ENCODE assay signal across 22 mouse cellular contexts in the genomic region with DNA sequence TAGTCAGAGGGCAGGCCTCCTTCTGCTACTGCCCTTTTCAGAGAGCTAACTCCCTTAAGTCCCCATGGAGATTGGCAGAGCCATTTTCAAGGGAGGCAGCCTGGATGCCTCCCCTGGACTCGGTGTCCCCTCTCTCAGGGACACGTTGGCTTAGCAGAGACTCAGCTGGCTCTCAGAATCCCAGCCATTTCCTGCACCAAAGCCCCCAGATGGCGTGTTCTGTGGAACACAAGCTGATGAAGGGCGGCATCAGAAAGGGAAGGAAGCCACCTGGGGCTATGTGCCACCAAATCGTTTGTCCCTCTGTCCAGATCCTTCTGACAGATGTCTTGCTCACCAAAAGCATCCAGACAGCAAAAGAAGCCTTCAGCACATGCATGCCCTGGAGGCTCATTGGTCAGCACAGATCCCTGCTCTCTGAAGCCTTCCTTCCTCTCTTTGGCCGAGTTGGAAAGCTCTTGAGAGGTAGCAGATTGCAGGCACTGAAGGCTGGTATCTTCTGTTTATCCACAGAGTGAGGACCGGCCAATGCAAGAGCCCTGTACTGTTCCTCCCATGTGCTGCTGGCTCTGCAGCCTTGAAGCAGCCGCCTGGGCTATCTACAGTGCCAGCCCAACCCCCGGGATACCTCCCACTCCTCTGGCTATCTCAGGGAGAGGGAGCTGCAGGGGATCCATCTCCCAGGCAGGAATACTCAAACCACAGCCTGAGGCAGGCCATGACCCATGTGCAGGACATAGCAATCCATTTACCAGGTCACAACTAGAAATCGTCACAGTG.
A peak's percentile ranks its signal among the peaks of the same experiment; 100 is the strongest.
DNase-seq lines count a peak whose midpoint lies in the region; ATAC-seq and TF ChIP-seq lines count a peak whose summit lies in the region.
"Had no signal": no experiment of that assay in that cellular context is flagged by ENCODE, and none has a peak within 500 bp of the region (broad histone marks: within the 10 kb centered on the region; RNA-seq: fewer than 3 reads in every experiment).

No protein-coding gene starts in this region.

- no peak for TF ChIP-seq EP300 in heart, postnatal 0 days (IDR thresholded peaks at IDR 0.05; ENCODE audit: low read depth)

- no peaks in the 10 kb centered on the region for H3K27me3 ChIP-seq in heart, postnatal 0 days (ENCODE audit: control insufficient read depth, insufficient read depth, low read length)
- H3K27me3 ChIP-seq: forebrain, embryonic 15.5 days; intestine, embryonic 15.5 days; neural tube, embryonic 13.5 days had no signal

- no peaks in the 10 kb centered on the region for H3K9me3 ChIP-seq in heart, postnatal 0 days (replicated peaks; ENCODE audit: control insufficient read depth, low read length)
- H3K9me3 ChIP-seq: embryonic facial prominence, embryonic 12.5 days; forebrain, embryonic 15.5 days; intestine, embryonic 15.5 days; neural tube, embryonic 13.5 days had no signal

- peak; percentile 50 for DNase-seq in cerebellum, postnatal 10 days
- DNase-seq in cerebellum, adult 8-10 months, result no peak
- DNase-seq in heart, postnatal 0 days (ENCODE audit: low spot score), result no peak
- DNase-seq in heart, postnatal 14 days, result no peak
- peak; percentile 47 for DNase-seq in ovary, postnatal 36 days (ENCODE audit: low spot score)
- no peak for DNase-seq in ovary, postnatal 10 days (ENCODE audit: low spot score)
- DNase-seq in layer of hippocampus, postnatal 14 days (ENCODE audit: low spot score in 2 of 2), result peak; percentile 69 to 86
- no peak for DNase-seq in testis, postnatal 14 days (ENCODE audit: low spot score)
- DNase-seq: adrenal gland, adult 8-10 months; cerebellum, adult 11-12 months; heart, adult 18-20 months; kidney, postnatal 4 days; lung, adult 2 months; lung, postnatal 36 days; thymus, postnatal 36 days had no signal

- WGBS in heart, postnatal 0 days, result 34% methylated on average over 10 of the region's 10 CpGs

- no peak overlapping the region for H3K4me2 ChIP-seq in heart, postnatal 0 days (ENCODE audit: low read depth, low read length)
- H3K4me2 ChIP-seq: embryonic facial prominence, embryonic 12.5 days; forebrain, embryonic 15.5 days; intestine, embryonic 15.5 days; midbrain, embryonic 11.5 days; neural tube, embryonic 13.5 days had no signal

- ATAC-seq in heart, postnatal 0 days (ENCODE audit: insufficient read depth, low read depth), result 0 out of 2 replicates have a peak, but pooled peaks have one; percentile 24
- ATAC-seq: CD4-positive, CD25-positive, alpha-beta regulatory T cell, adult 4 months; forebrain, embryonic 15.5 days; intestine, embryonic 15.5 days had no signal

- no peak for TF ChIP-seq CTCF in heart, postnatal 0 days (IDR thresholded peaks at IDR 0.05; ENCODE audit: low read depth)

- no peaks in the 10 kb centered on the region; the same call in 1 of the 2 replicates for H3K4me1 ChIP-seq in heart, postnatal 0 days (ENCODE audit: control insufficient read depth, insufficient read depth)
- H3K4me1 ChIP-seq: embryonic facial prominence, embryonic 12.5 days; forebrain, embryonic 15.5 days; intestine, embryonic 15.5 days had no signal

- no peak overlapping the region for H3K27ac ChIP-seq in heart, postnatal 0 days (ENCODE audit: low read depth)
- H3K27ac ChIP-seq: embryonic facial prominence, embryonic 12.5 days; forebrain, embryonic 15.5 days; intestine, embryonic 15.5 days; neural tube, embryonic 13.5 days had no signal

- H3K4me3 ChIP-seq in heart, postnatal 0 days (ENCODE audit: low read depth, low read length), result no peak overlapping the region
- H3K4me3 ChIP-seq: embryonic facial prominence, embryonic 12.5 days; forebrain, embryonic 15.5 days; intestine, embryonic 15.5 days; neural tube, embryonic 13.5 days had no signal

- H3K36me3 ChIP-seq in heart, postnatal 0 days (replicated peaks; ENCODE audit: control insufficient read depth, insufficient read depth, low read length), result no peaks in the 10 kb centered on the region
- H3K36me3 ChIP-seq: embryonic facial prominence, embryonic 12.5 days; forebrain, embryonic 15.5 days; G1E; intestine, embryonic 15.5 days; neural tube, embryonic 13.5 days had no signal

- intact Hi-C loops in heart, postnatal 14 days (cut with DNase I), result no loop called here

- no peak overlapping the region for H3K9ac ChIP-seq in heart, postnatal 0 days (replicated peaks; ENCODE audit: low read depth, low read length)
- H3K9ac ChIP-seq: embryonic facial prominence, embryonic 12.5 days; forebrain, embryonic 15.5 days; intestine, embryonic 15.5 days; neural tube, embryonic 13.5 days had no signal

Comparison
In these comparisons a context has a peak if more than half of its experiments do, and no peak if none do; other contexts are left out.
1. DNase-seq: peak in cerebellum, postnatal 10 days (2 of 2), ovary, postnatal 36 days (single experiment) and layer of hippocampus, postnatal 14 days (2 of 2); none in cerebellum, adult 8-10 months (single experiment), heart, postnatal 0 days (single experiment), heart, postnatal 14 days (0 of 2), ovary, postnatal 10 days (single experiment) and testis, postnatal 14 days (single experiment).